Mouse (Mus musculus) testis, adult 2 months (tissue): ENCODE results near the gene Apba3.

Experiments used
- CTCF ChIP-seq: fragments of 200-500 bp; IDR thresholded peaks from 2 replicates; pipeline ENCODE4 v1.5.1; 2012; ENCODE audit warnings: low read depth, mild to moderate bottlenecking, inconsistent platforms, low read length, moderate library complexity; ENCODE audit not compliant: control insufficient read depth, insufficient read depth, insufficient replicate concordance
- POLR2A ChIP-seq: fragments of 200-500 bp; IDR thresholded peaks from 2 replicates; pipeline ENCODE4 v1.6.1; 2012; ENCODE audit warnings: low read depth, mild to moderate bottlenecking, inconsistent platforms, low read length, moderate library complexity; ENCODE audit not compliant: control insufficient read depth

- TF ChIP-seq POLR2A (no peak), CTCF (no peak)
Observed at GRCm38 (mm10) chr10:81297246-81297645, 30.5 kb downstream of the Apba3 start.
